Mouse (Mus musculus) 3134 (cell line): Measurements from ENCODE around the gene Grid2.

Experiments used
- DNase-seq: peaks from one replicate; pipeline ENCODE4 v3.0.0-alpha.2; 2011; ENCODE audit warnings: low spot score; ENCODE audit not compliant: insufficient read length; ENCODE audit errors: extremely low read depth

Gene Grid2

GRCm38 (mm10) chr6:64046084-64046483 is 790.4 kb downstream of the Grid2 start:
- no peak for DNase-seq

- DNase-seq, result no peak
These were observed 791.1 kb downstream of the Grid2 start for GRCm38 (mm10) chr6:64046732-64047131.

DNA sequence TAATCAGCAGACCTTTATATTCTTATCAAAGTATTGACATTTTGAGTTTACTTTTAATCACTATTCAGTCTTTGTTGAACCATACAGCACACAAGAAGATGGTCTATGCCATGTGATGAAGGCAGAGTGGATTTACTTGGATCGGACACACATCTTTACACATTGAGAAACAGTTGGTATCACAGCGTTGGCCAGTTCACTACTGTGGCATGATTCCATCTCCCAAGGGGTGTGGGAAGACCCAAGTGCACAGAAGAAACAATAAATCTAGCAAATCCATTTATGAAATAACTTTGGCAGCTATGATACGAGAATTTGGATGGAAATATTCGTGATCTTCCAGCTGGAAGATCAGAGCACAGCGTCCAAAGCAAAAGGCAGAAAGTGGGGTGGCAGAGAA is 792.3 kb downstream of the Grid2 start:
- DNase-seq, result no peak

DNA sequence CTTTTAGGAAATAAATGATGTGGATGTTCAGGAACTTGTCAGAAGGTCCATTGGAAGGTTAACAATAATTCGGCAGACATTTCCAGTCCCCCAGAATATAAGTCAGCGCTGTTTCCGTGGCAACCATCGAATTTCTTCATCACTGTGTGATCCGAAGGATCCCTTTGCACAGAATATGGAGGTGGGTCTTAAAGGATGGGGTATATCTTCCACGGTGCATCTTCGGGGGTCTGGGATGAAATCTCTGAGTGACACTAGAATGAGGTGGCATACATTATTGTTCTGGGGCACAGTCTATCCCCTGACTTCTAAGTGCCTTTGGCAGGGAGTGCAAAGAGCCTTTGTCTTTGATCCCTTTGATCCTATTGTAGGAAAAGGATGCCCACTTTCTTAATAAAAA is 808.2 kb downstream of the Grid2 start:
- no peak for DNase-seq

DNA sequence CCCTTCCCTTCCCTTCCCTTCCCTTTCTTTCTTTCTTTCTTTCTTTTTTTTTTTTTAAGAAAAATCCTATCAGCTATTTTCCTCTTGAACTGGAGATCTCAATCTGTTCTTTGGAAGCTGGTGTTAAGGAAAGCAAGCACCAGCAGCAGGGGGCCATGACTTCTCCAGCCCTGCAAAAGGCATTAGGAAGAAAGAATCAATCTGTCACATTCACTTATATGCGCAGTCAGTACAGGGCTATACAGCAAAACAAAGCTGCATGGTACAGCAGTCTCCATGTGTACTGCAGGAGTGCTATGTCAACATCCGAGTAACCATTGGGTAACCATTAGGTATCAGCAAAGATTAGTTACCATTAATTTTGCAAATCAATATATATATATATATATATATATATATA is 809.0 kb downstream of the Grid2 start:
- no peak for DNase-seq

DNA sequence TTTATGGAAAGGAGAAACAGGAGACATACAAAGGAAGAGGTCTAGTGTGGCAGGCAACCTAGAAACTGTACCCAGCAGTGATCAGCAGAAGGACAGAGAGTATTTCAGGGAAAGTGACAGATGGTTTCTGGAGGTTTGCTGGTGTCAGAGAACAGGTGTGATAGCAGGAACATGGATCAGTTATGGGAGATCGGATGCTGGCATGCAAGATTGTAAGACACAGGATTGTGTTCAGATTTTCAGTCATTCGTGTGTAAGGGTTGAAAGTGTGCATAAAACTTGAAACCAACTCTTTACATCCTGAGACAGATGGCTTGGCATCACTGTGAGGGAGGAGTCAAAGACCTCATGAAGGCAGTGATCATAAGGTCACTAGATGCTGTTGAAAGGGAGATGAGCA is 817.7 kb downstream of the Grid2 start:
- no peak for DNase-seq

DNA sequence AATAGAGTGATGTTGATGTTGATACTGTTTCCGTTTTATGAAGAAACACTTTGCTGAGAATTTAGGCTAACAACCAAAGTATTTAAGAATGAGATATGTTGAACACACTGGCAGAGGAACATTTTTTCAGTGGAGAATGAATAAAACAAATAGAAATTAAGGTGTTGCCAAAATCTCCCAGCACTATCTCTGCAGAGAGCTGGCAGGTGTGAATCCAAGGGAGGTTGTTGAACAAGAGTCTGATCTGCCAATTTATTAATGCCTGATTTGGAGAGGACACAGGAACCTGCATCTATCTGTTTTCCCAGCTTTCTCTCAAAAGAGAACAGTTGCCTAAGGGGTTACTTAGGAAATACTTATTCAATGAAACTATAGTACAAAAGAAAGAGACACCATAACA is 822.2 kb downstream of the Grid2 start:
- DNase-seq, result no peak

- DNase-seq, result no peak
These were observed 843.0 kb downstream of the Grid2 start for GRCm38 (mm10) chr6:64098662-64099061.

DNA sequence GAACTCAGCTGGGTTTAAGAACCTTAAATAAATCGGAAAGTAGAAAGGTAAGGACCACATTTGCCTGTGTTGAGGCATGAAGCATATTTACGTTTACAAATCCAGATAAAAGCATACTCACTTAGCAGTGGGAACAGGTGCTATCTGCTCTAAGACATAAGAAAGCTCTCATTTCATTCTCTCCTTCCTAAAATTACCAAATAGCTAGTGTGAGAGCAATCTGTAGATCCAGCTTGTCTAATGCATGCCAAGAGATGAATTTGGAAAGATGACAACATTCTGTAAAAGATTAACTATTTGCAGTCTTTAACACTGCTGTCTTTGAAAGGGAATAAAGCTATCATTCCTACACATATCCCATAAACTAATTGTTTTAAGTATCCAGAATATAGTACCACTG is 858.9 kb downstream of the Grid2 start:
- no peak for DNase-seq

- DNase-seq, result no peak
These were observed 880.6 kb downstream of the Grid2 start for GRCm38 (mm10) chr6:64136275-64136674.

- DNase-seq, result no peak
These were observed 892.9 kb downstream of the Grid2 start for GRCm38 (mm10) chr6:64148613-64149012.

DNA sequence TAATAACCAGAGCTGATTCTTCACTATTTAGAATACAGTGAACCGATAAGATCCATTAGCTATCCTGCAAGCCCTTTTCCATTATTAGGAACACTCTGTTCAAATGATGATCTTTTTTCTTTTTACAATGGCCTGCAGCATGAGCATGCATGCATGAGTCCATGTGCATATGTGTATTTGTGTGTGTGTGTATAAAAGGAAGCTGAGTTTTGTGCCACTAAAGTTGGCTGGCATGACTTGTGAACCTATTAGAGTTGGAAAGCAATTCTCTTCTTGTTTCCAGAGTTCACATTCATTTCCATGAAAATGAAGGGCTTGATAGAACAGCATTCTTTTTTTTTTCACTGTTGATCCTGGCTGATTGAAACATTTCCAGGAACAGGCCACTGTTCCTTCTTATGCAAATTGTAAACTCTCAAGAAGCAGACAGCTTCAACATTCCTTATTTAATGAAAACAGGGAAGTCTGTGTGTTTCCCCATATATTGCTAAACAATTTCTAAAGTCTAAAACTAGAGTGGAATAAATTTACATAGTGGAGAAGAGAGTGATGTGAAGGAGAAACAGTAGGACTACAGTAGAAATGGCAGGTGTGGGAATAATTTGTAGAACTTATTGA is 919.4 kb downstream of the Grid2 start:
- no peak for DNase-seq

DNA sequence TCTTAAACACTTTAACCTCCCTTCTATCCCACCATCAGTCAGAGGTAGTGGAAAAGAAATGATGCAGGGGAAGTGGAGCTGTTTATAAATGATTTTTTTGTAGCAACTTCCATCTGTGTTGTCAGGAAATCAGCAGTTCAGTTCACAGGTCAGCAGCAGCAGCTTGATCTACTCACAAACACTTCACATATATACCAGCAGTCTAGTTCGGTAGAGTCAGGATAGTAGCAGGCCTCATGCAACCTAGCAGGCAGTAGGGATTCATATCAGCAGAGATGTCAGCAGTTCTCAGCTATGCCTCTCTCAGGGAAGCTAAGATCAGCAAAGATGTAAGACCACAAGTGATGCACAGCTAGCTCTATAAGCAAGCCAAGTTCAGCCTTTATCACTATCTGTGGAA is 938.0 kb downstream of the Grid2 start:
- DNase-seq, result no peak

- DNase-seq, result no peak
These were observed 946.9 kb downstream of the Grid2 start for GRCm38 (mm10) chr6:64202396-64203122.

DNA sequence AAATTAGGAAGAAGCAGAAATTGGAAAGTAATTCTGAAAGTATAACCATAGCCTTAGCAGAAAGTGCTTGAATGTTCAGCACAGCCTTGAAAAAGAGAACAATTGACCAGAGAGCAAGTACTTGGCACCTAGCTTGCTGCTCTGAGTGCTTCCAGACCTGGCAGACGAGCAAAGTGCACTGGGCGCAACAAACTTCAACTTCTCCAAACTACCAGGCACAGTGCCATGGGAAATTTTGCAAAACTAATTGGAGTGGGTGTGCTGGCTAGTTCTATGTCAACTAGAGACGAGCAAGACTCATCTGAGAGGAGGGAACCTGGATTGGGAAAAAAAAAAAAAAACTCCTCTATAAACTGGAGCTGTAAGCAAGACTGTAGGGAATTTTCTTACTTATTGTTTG is 980.7 kb downstream of the Grid2 start:
- DNase-seq, result no peak

DNA sequence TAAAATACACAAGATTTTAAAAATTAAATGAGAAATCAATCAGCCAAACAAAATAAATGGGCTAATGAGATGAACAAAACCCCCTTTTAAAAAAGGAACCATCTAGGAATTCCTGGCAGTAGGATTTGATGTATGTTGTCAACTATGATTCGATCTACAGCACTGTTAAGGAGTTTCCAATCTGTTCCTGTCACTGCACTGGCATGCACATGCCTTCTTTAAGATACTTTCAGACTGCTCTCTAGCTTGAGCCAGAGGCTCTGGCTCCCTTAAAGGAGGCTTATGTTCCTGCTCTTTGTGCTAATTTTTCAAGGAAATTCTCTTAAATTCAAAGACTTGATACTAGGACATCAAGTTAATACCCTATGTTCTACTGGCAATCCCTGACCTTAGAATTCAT is 984.9 kb downstream of the Grid2 start:
- DNase-seq, result no peak

- DNase-seq, result no peak
These were observed 990.3 kb downstream of the Grid2 start for GRCm38 (mm10) chr6:64245951-64246350.

GRCm38 (mm10) chr6:64251041-64251440 is 995.4 kb downstream of the Grid2 start:
- no peak for DNase-seq

GRCm38 (mm10) chr6:64263517-64263916 is 1007.8 kb downstream of the Grid2 start:
- DNase-seq, result no peak

GRCm38 (mm10) chr6:64264224-64264623 is 1008.5 kb downstream of the Grid2 start:
- no peak for DNase-seq

GRCm38 (mm10) chr6:64274319-64275114 is 1018.8 kb downstream of the Grid2 start:
- DNase-seq, result no peak

- no peak for DNase-seq
These were observed 1024.3 kb downstream of the Grid2 start for GRCm38 (mm10) chr6:64279927-64280326.
